Mouse (Mus musculus): ENCODE measurements around the gene Dusp12. TPM values are rescaled to one million over a fixed set of nuclear protein-coding genes. Genes with fewer than 3 reads are reported as not detected.

The Dusp12 gene
- total RNA-seq (2021): 10 to 100 TPM; 13.8 to 19.2 TPM

GRCm38 (mm10) chr1:170884978-170885561 is at the start of gene Dusp12, which contains the start of gene Gm26620:
Gene Dusp12, minus strand, starts transcription at chr1:170885540.
Gene Gm26620, plus strand, starts transcription at chr1:170885065.
- peak; percentile 74 to 75 for DNase-seq (ENCODE audit: extremely low spot score in 1 of 2, low spot score in 1 of 2)

- DNase-seq (ENCODE audit: extremely low spot score in 1 of 2, low spot score in 1 of 2): no peak
Observed at GRCm38 (mm10) chr1:170934383-170934782, 49.0 kb upstream of the Dusp12 start.

- no peak for DNase-seq (ENCODE audit: extremely low spot score in 1 of 2, low spot score in 1 of 2)
Observed at GRCm38 (mm10) chr1:170933940-170934339, 48.6 kb upstream of the Dusp12 start.

GRCm38 (mm10) chr1:170933386-170933920 is 48.1 kb upstream of the Dusp12 start:
- DNase-seq (ENCODE audit: extremely low spot score in 1 of 2, low spot score in 1 of 2): no peak

GRCm38 (mm10) chr1:170932043-170932442 is 46.7 kb upstream of the Dusp12 start:
- no peak for DNase-seq (ENCODE audit: extremely low spot score in 1 of 2, low spot score in 1 of 2)

- no peak for DNase-seq (ENCODE audit: extremely low spot score in 1 of 2, low spot score in 1 of 2)
Observed at GRCm38 (mm10) chr1:170929245-170929644, 43.9 kb upstream of the Dusp12 start.

- DNase-seq (ENCODE audit: extremely low spot score in 1 of 2, low spot score in 1 of 2): no peak
Observed at GRCm38 (mm10) chr1:170928467-170928866, 43.1 kb upstream of the Dusp12 start.

GRCm38 (mm10) chr1:170927378-170927777 is 42.0 kb upstream of the Dusp12 start, which contains the start of gene Fcrla:
Gene Fcrla, minus strand, starts transcription at chr1:170927583.
- no peak for DNase-seq (ENCODE audit: extremely low spot score in 1 of 2, low spot score in 1 of 2)

GRCm38 (mm10) chr1:170926941-170927340 is 41.6 kb upstream of the Dusp12 start:
- DNase-seq (ENCODE audit: extremely low spot score in 1 of 2, low spot score in 1 of 2): no peak

GRCm38 (mm10) chr1:170924485-170924884 is 39.1 kb upstream of the Dusp12 start:
- DNase-seq (ENCODE audit: extremely low spot score in 1 of 2, low spot score in 1 of 2): no peak

GRCm38 (mm10) chr1:170919308-170919707 is 34.0 kb upstream of the Dusp12 start:
- DNase-seq (ENCODE audit: extremely low spot score in 1 of 2, low spot score in 1 of 2): no peak

- no peak for DNase-seq (ENCODE audit: extremely low spot score in 1 of 2, low spot score in 1 of 2)
Observed at GRCm38 (mm10) chr1:170915657-170916056, 30.3 kb upstream of the Dusp12 start.

GRCm38 (mm10) chr1:170912891-170913615 is 27.7 kb upstream of the Dusp12 start, which contains the start of gene Fcrlb:
Gene Fcrlb, minus strand, starts transcription at chr1:170912941.
- no peak for DNase-seq (ENCODE audit: extremely low spot score in 1 of 2, low spot score in 1 of 2)

GRCm38 (mm10) chr1:170911907-170912660 is 26.7 kb upstream of the Dusp12 start:
- DNase-seq (ENCODE audit: extremely low spot score in 1 of 2, low spot score in 1 of 2): no peak

GRCm38 (mm10) chr1:170908341-170908740 is 23.0 kb upstream of the Dusp12 start:
- no peak for DNase-seq (ENCODE audit: extremely low spot score in 1 of 2, low spot score in 1 of 2)

GRCm38 (mm10) chr1:170907456-170908191 is 22.3 kb upstream of the Dusp12 start:
- DNase-seq (ENCODE audit: extremely low spot score in 1 of 2, low spot score in 1 of 2): peak; percentile 33 to 34

GRCm38 (mm10) chr1:170907111-170907455 is 21.7 kb upstream of the Dusp12 start:
- DNase-seq (ENCODE audit: extremely low spot score in 1 of 2, low spot score in 1 of 2): no peak

- DNase-seq (ENCODE audit: extremely low spot score in 1 of 2, low spot score in 1 of 2): no peak
Observed at GRCm38 (mm10) chr1:170903485-170903884, 18.1 kb upstream of the Dusp12 start.

GRCm38 (mm10) chr1:170901536-170902238 is 16.3 kb upstream of the Dusp12 start:
- DNase-seq (ENCODE audit: extremely low spot score in 1 of 2, low spot score in 1 of 2): peak; percentile 77 to 95

All from layer of hippocampus, postnatal 25 days (tissue).